In genomic region chr4:150373111-150374109, GRCm38 (mm10) we compare ENCODE assay signal across 8 mouse cellular contexts.
A peak's percentile ranks its signal among the peaks of the same experiment; 100 is the strongest.
DNase-seq lines count a peak whose midpoint lies in the region; ATAC-seq and TF ChIP-seq lines count a peak whose summit lies in the region.

No protein-coding gene starts in this region.

- H3K9ac ChIP-seq in forebrain, embryonic 15.5 days (replicated peaks): peak overlapping the region; percentile 29
- peak overlapping the region; percentile 8; the same call in 1 of the 2 replicates for H3K9ac ChIP-seq in liver, embryonic 16.5 days (ENCODE audit: low read depth, low read length)
- H3K9ac ChIP-seq in neural tube, embryonic 12.5 days: peak overlapping the region; percentile 43

- DNase-seq in left cerebral cortex, postnatal 4 days: peak; percentile 49
- DNase-seq in left cerebral cortex, adult 11 months (ENCODE audit: low spot score): no peak
- peak; percentile 37 for DNase-seq in hindbrain, embryonic 10.5 days (ENCODE audit: low spot score)
- DNase-seq in layer of hippocampus, postnatal 10 days (ENCODE audit: low spot score in 2 of 2): no peak

- peak overlapping the region; percentile 94 for H3K4me2 ChIP-seq in forebrain, embryonic 15.5 days (replicated peaks)
- H3K4me2 ChIP-seq in liver, embryonic 16.5 days (ENCODE audit: low read depth, low read length): peak overlapping the region; percentile 90
- peak overlapping the region; percentile 91 for H3K4me2 ChIP-seq in neural tube, embryonic 12.5 days (replicated peaks)

- no peak for TF ChIP-seq CTCF in bone marrow macrophage, adult 2 months (IDR thresholded peaks at IDR 0.05; ENCODE audit: low read depth, low read length)

- H3K9me3 ChIP-seq in forebrain, embryonic 15.5 days: no peaks in the 10 kb centered on the region
- no peaks in the 10 kb centered on the region for H3K9me3 ChIP-seq in hindbrain, embryonic 10.5 days
- H3K9me3 ChIP-seq in liver, embryonic 16.5 days (replicated peaks; ENCODE audit: control insufficient read depth, low read length): no peaks in the 10 kb centered on the region
- no peaks in the 10 kb centered on the region for H3K9me3 ChIP-seq in neural tube, embryonic 12.5 days

- intact Hi-C loops in left cerebral cortex, postnatal 4 days (cut with DNase I): no loop called here

- H3K4me1 ChIP-seq in bone marrow macrophage, adult 2 months (ENCODE audit: control insufficient read depth, insufficient read depth, low read length): peaks cover 42% of the 10 kb centered on the region
- peaks cover 64% of the 10 kb centered on the region for H3K4me1 ChIP-seq in forebrain, embryonic 15.5 days
- peaks cover 77% of the 10 kb centered on the region for H3K4me1 ChIP-seq in hindbrain, embryonic 10.5 days (replicated peaks)
- peaks cover 38% of the 10 kb centered on the region for H3K4me1 ChIP-seq in liver, embryonic 16.5 days (ENCODE audit: control insufficient read depth, low read depth, low read length)
- H3K4me1 ChIP-seq in neural tube, embryonic 12.5 days: peaks cover 66% of the 10 kb centered on the region

- no peaks in the 10 kb centered on the region for H3K27me3 ChIP-seq in forebrain, embryonic 15.5 days
- H3K27me3 ChIP-seq in hindbrain, embryonic 10.5 days (ENCODE audit: insufficient read depth, poor library complexity, severe bottlenecking): no peaks in the 10 kb centered on the region
- no peaks in the 10 kb centered on the region for H3K27me3 ChIP-seq in liver, embryonic 16.5 days (ENCODE audit: control insufficient read depth, insufficient read depth, low read depth, low read length)
- H3K27me3 ChIP-seq in neural tube, embryonic 12.5 days (replicated peaks): no peaks in the 10 kb centered on the region

- peak; percentile 62 for ATAC-seq in forebrain, embryonic 15.5 days (replicated peaks)
- peak; percentile 44 for ATAC-seq in liver, embryonic 16.5 days (ENCODE audit: low read depth)
- peak; percentile 51 for ATAC-seq in neural tube, embryonic 12.5 days (ENCODE audit: low FRiP score, low read depth)

- no peaks in the 10 kb centered on the region for H3K36me3 ChIP-seq in forebrain, embryonic 15.5 days
- H3K36me3 ChIP-seq in hindbrain, embryonic 10.5 days: no peaks in the 10 kb centered on the region
- H3K36me3 ChIP-seq in liver, embryonic 16.5 days (ENCODE audit: control insufficient read depth, insufficient read depth): no peaks in the 10 kb centered on the region
- H3K36me3 ChIP-seq in neural tube, embryonic 12.5 days: no peaks in the 10 kb centered on the region

- peak overlapping the region; percentile 14; the same call in 1 of the 2 replicates for H3K27ac ChIP-seq in bone marrow macrophage, adult 2 months (ENCODE audit: insufficient read depth, low read depth, low read length)
- H3K27ac ChIP-seq in forebrain, embryonic 15.5 days (replicated peaks): peak overlapping the region; percentile 80
- H3K27ac ChIP-seq in hindbrain, embryonic 10.5 days: peak overlapping the region; percentile 96
- peak overlapping the region; percentile 34 for H3K27ac ChIP-seq in liver, embryonic 16.5 days (ENCODE audit: low read length)
- peak overlapping the region; percentile 71 for H3K27ac ChIP-seq in neural tube, embryonic 12.5 days

- TF ChIP-seq POLR2A in bone marrow macrophage, adult 2 months (IDR thresholded peaks at IDR 0.05; ENCODE audit: borderline replicate concordance, low read depth, low read length): no peak

- peak overlapping the region; percentile 42; the same call in 1 of the 2 replicates for H3K4me3 ChIP-seq in bone marrow macrophage, adult 2 months (ENCODE audit: insufficient read depth, low read length)
- H3K4me3 ChIP-seq in forebrain, embryonic 15.5 days: peak overlapping the region; percentile 60
- peak overlapping the region; percentile 66 for H3K4me3 ChIP-seq in hindbrain, embryonic 10.5 days
- peak overlapping the region; percentile 9 for H3K4me3 ChIP-seq in liver, embryonic 16.5 days (ENCODE audit: low read depth, low read length)
- H3K4me3 ChIP-seq in neural tube, embryonic 12.5 days: peak overlapping the region; percentile 53

- 2% methylated on average over 15 of the region's 15 CpGs for WGBS in forebrain, embryonic 15.5 days
- WGBS in hindbrain, embryonic 10.5 days: 9% methylated on average over 15 of the region's 15 CpGs
- 9% methylated on average over 15 of the region's 15 CpGs for WGBS in liver, embryonic 16.5 days (ENCODE audit: insufficient replicate concordance)
- 3% methylated on average over 15 of the region's 15 CpGs for WGBS in neural tube, embryonic 12.5 days

Comparison
In these comparisons a context has a peak if more than half of its experiments do, and no peak if none do; other contexts are left out.
1. DNase-seq: peak in left cerebral cortex, postnatal 4 days (single experiment) and hindbrain, embryonic 10.5 days (single experiment); none in left cerebral cortex, adult 11 months (single experiment) and layer of hippocampus, postnatal 10 days (0 of 2).
2. H3K27ac ChIP-seq: peak in every context shown above with its lines; median percentile 96 in hindbrain, embryonic 10.5 days; 80 in forebrain, embryonic 15.5 days; 71 in neural tube, embryonic 12.5 days; 34 in liver, embryonic 16.5 days; 14 in bone marrow macrophage, adult 2 months.
3. H3K4me3 ChIP-seq: peak in every context shown above with its lines; median percentile 66 in hindbrain, embryonic 10.5 days; 60 in forebrain, embryonic 15.5 days; 53 in neural tube, embryonic 12.5 days; 42 in bone marrow macrophage, adult 2 months; 9 in liver, embryonic 16.5 days.
4. Peak in every context shown above with its lines, with median percentiles within 50 percentile points of each other: ATAC-seq, H3K4me2 ChIP-seq and H3K9ac ChIP-seq.